Mouse (Mus musculus) embryonic fibroblast, embryonic 13.5 days (primary cell): ENCODE data around the gene Dedd.

Experiments used
- CTCF ChIP-seq: IDR thresholded peaks from 2 replicates; pipeline ENCODE4 v1.5.1; 2011; ENCODE audit warnings: mild to moderate bottlenecking, control low read depth, low read length, moderate library complexity, borderline replicate concordance; ENCODE audit not compliant: insufficient read depth
- POLR2A ChIP-seq: IDR thresholded peaks from 2 replicates; pipeline ENCODE4 v1.6.1; 2011; ENCODE audit warnings: low read depth, mild to moderate bottlenecking, control low read depth, low read length, moderate library complexity

DNA sequence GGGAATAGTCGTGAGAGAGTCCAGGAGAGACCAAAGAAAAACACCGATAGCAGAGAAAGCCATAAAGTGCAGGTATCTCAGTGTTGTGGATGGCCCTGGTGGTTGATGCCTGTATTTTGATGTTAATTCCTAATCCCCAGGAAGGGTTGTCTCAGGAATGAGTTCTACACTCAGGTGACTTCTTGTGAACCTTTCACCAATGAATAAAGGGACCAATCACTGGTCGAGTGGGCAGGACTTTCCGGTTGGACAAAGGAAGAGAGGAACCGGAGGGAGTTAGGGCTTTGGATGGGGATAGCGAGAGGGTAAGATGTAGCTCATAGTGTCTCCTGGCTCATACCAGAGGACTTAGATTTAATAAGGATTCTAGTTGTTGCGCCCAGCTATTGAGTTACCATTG, 9.2 kb upstream of the Dedd start:
- TF ChIP-seq CTCF (no peak), POLR2A (no peak)
